ENCODE assay signal across 8 mouse cellular contexts in genomic region chr10:81564734-81565133, GRCm38 (mm10). TPM values are rescaled to one million over a fixed set of nuclear protein-coding genes. Genes with fewer than 3 reads are reported as not detected.
A peak's percentile ranks its signal among the peaks of the same experiment; 100 is the strongest.
DNase-seq lines count a peak whose midpoint lies in the region; ATAC-seq and TF ChIP-seq lines count a peak whose summit lies in the region.

No protein-coding gene starts in this region.

- peaks cover 59% of the 10 kb centered on the region for H3K36me3 ChIP-seq in E14TG2a.4 (ENCODE audit: insufficient read depth, low read length)
- peaks cover 50% of the 10 kb centered on the region for H3K36me3 ChIP-seq in liver, embryonic 12.5 days
- peaks cover 45% of the 10 kb centered on the region for H3K36me3 ChIP-seq in small intestine, adult 2 months (ENCODE audit: control insufficient read depth, insufficient read depth, low read length)

- H3K4me3 ChIP-seq in E14TG2a.4 (replicated peaks; ENCODE audit: low read length), result peak overlapping the region; percentile 75
- no peak overlapping the region for H3K4me3 ChIP-seq in liver, embryonic 12.5 days
- H3K4me3 ChIP-seq in small intestine, adult 2 months (ENCODE audit: low read depth, low read length), result no peak overlapping the region

- peak; percentile 96 for DNase-seq in heart, adult 11 months
- no peak for DNase-seq in heart, adult 8-10 months (ENCODE audit: low spot score)
- peak; percentile 76 for DNase-seq in cerebellum, adult 8-10 months
- peak; percentile 69 for DNase-seq in heart, postnatal 4 days

- H3K4me2 ChIP-seq in liver, embryonic 12.5 days, result no peak overlapping the region

- no peak for TF ChIP-seq POLR2A in small intestine, adult 2 months (IDR thresholded peaks at IDR 0.05; ENCODE audit: low read depth, low read length)

- H3K27ac ChIP-seq in liver, embryonic 12.5 days, result peak overlapping the region; percentile 37; the same call in 1 of the 2 replicates
- no peak overlapping the region for H3K27ac ChIP-seq in small intestine, adult 2 months (ENCODE audit: insufficient read depth, low read depth, low read length)

- H3K27me3 ChIP-seq in E14TG2a.4 (ENCODE audit: insufficient read depth, low read length), result peaks cover 29% of the 10 kb centered on the region
- H3K27me3 ChIP-seq in liver, embryonic 12.5 days (replicated peaks), result peaks cover 14% of the 10 kb centered on the region
- H3K27me3 ChIP-seq in small intestine, adult 2 months (ENCODE audit: control insufficient read depth, insufficient read depth, low read length), result no peaks in the 10 kb centered on the region

- 35% methylated on average over 10 of the region's 10 CpGs for WGBS in liver, embryonic 12.5 days (ENCODE audit: insufficient replicate concordance)
- WGBS in small intestine, adult 2 months, result 48% methylated on average over 10 of the region's 10 CpGs

- no peak overlapping the region for H3K9ac ChIP-seq in liver, embryonic 12.5 days

- H3K4me1 ChIP-seq in E14TG2a.4 (replicated peaks; ENCODE audit: low read depth, low read length), result peaks cover 86% of the 10 kb centered on the region
- peaks cover 79% of the 10 kb centered on the region for H3K4me1 ChIP-seq in liver, embryonic 12.5 days
- H3K4me1 ChIP-seq in small intestine, adult 2 months (ENCODE audit: control insufficient read depth, insufficient read depth, insufficient read length, low read length), result peaks cover 26% of the 10 kb centered on the region

- no peaks in the 10 kb centered on the region for H3K9me3 ChIP-seq in E14TG2a.4 (ENCODE audit: low read length)
- no peaks in the 10 kb centered on the region for H3K9me3 ChIP-seq in liver, embryonic 12.5 days (replicated peaks)

- peak; percentile 61 for TF ChIP-seq CTCF in E14TG2a.4 (conservative IDR thresholded peaks at IDR 0.05; ENCODE audit: low read length)
- TF ChIP-seq CTCF in small intestine, adult 2 months (IDR thresholded peaks at IDR 0.05; ENCODE audit: extremely low read depth, insufficient read length, insufficient replicate concordance, low read depth, low read length), result peak; percentile 69; the same call in 1 of the 2 replicates

- no peak for ATAC-seq in liver, embryonic 12.5 days
- ATAC-seq in activated CD4-positive, CD25-positive, alpha-beta regulatory T cell, adult 4 months, result no peak

RNA-seq across cellular contexts. Expression of gene Aes, which starts 5.4 kb away (rescaled TPM):
- 1,000 to 10,000 TPM; 1,133 to 1,192 (median 1,173) TPM for total RNA-seq in heart, adult 8-10 months (2022)
- total RNA-seq in heart, postnatal 4 days (2021), result 100 to 1,000 TPM; 821 to 843 TPM
- 263 and 270 TPM in 2 replicates for polyA plus RNA-seq in liver, embryonic 12.5 days (2016; fragmentation: Nextera tagmentation; extraction: Ambion mirVana)
- 1,054 and 3,003 TPM in 2 replicates for polyA plus RNA-seq in small intestine, adult 2 months (2012; rRNA removed)
- 100 to 1,000 TPM; 120 to 125 TPM for polyA plus RNA-seq in activated CD4-positive, CD25-positive, alpha-beta regulatory T cell, adult 4 months (2017; shearing (Covaris generic))

RNA-seq across cellular contexts. Expression of gene Tle2, which starts 9.6 kb away (rescaled TPM):
- 10 to 100 TPM in 2 of 4 experiments, 1 to 10 TPM in 2; 5.4 to 12.1 (median 9.1) TPM for total RNA-seq in heart, adult 8-10 months (2022)
- total RNA-seq in heart, postnatal 4 days (2021), result 10 to 100 TPM; 15.3 to 17.1 TPM
- 4.8 and 5.1 TPM in 2 replicates for polyA plus RNA-seq in liver, embryonic 12.5 days (2016; fragmentation: Nextera tagmentation; extraction: Ambion mirVana)
- polyA plus RNA-seq in small intestine, adult 2 months (2012; rRNA removed), result 17.8 and 20.4 TPM in 2 replicates
- polyA plus RNA-seq in activated CD4-positive, CD25-positive, alpha-beta regulatory T cell, adult 4 months (2017; shearing (Covaris generic)), result 1 to 10 TPM in 1 of 2 experiments, under 1 TPM in 1; 0.78 to 1.5 TPM

RNA-seq across cellular contexts. Expression of gene Gna11, which starts 19.7 kb away (rescaled TPM):
- 10 to 100 TPM; 47.7 to 54.1 (median 50.9) TPM for total RNA-seq in heart, adult 8-10 months (2022)
- total RNA-seq in heart, postnatal 4 days (2021), result 10 to 100 TPM; 58.5 to 62.7 TPM
- polyA plus RNA-seq in liver, embryonic 12.5 days (2016; fragmentation: Nextera tagmentation; extraction: Ambion mirVana), result 27.7 and 28.3 TPM in 2 replicates
- 318 and 828 TPM in 2 replicates for polyA plus RNA-seq in small intestine, adult 2 months (2012; rRNA removed)
- 10 to 100 TPM; 21.7 to 24.5 TPM for polyA plus RNA-seq in activated CD4-positive, CD25-positive, alpha-beta regulatory T cell, adult 4 months (2017; shearing (Covaris generic))

RNA-seq across cellular contexts. Expression of gene Tle6, which starts 36.1 kb away (rescaled TPM):
- total RNA-seq in heart, adult 8-10 months (2022), result 10 to 100 TPM in 1 of 4 experiments, 1 to 10 TPM in 3; 6.8 to 12.7 (median 9.3) TPM
- 10 to 100 TPM in 1 of 2 experiments, 1 to 10 TPM in 1; 7.2 to 10.6 TPM for total RNA-seq in heart, postnatal 4 days (2021)
- 8.1 and 12.1 TPM in 2 replicates for polyA plus RNA-seq in liver, embryonic 12.5 days (2016; fragmentation: Nextera tagmentation; extraction: Ambion mirVana)
- polyA plus RNA-seq in small intestine, adult 2 months (2012; rRNA removed), result 7.3 and 34.4 TPM in 2 replicates
- under 1 TPM in 1 of 2 experiments, not detected in 1; 0.89 TPM for polyA plus RNA-seq in activated CD4-positive, CD25-positive, alpha-beta regulatory T cell, adult 4 months (2017; shearing (Covaris generic))

RNA-seq across cellular contexts. Expression of gene Gna15, which starts 40.7 kb away (rescaled TPM):
- under 1 TPM; 0.37 to 0.78 (median 0.54) TPM for total RNA-seq in heart, adult 8-10 months (2022)
- total RNA-seq in heart, postnatal 4 days (2021), result under 1 TPM; 0.48 to 0.56 TPM
- 7.0 and 7.3 TPM in 2 replicates for polyA plus RNA-seq in liver, embryonic 12.5 days (2016; fragmentation: Nextera tagmentation; extraction: Ambion mirVana)
- polyA plus RNA-seq in small intestine, adult 2 months (2012; rRNA removed), result 1.5 and 3.0 TPM in 2 replicates
- 10 to 100 TPM; 55.2 to 62.0 TPM for polyA plus RNA-seq in activated CD4-positive, CD25-positive, alpha-beta regulatory T cell, adult 4 months (2017; shearing (Covaris generic))

Comparison
In these comparisons a context has a peak if more than half of its experiments do, and no peak if none do; other contexts are left out.
1. RNA of gene Gna11, which starts 19.7 kb away (polyA plus RNA-seq): 318 to 828 TPM in small intestine, adult 2 months; 27.7 to 28.3 TPM in liver, embryonic 12.5 days and 21.7 to 24.5 TPM in activated CD4-positive, CD25-positive, alpha-beta regulatory T cell, adult 4 months; every median in the first group is over 10 times any median in the second.